Mouse (Mus musculus) gastrocnemius, postnatal 14 days (tissue): ENCODE results near the gene Polrmt. TPM values are rescaled to one million over a fixed set of nuclear protein-coding genes. Genes with fewer than 3 reads are reported as not detected.

Source experiments
- DNase-seq: peaks from one replicate; pipeline ENCODE4 v3.0.0; 2021; ENCODE audit warnings: mixed read lengths
- intact Hi-C: fragments of 180-260 bp; cut with DNase I; formaldehyde crosslinking; loops from one replicate; pipeline ENCODE4 v1.15.1; 2025; ENCODE audit warnings: low total_unique reads
- total RNA-seq, 2 experiments: library from RNA; stranded (reverse); gene quantifications; 2 replicates each; pipeline ENCODE4 v1.2.3; 2021

The Polrmt gene
- total RNA-seq, 2 experiments from 2014 or later, result 21.5 to 21.6 TPM

DNA sequence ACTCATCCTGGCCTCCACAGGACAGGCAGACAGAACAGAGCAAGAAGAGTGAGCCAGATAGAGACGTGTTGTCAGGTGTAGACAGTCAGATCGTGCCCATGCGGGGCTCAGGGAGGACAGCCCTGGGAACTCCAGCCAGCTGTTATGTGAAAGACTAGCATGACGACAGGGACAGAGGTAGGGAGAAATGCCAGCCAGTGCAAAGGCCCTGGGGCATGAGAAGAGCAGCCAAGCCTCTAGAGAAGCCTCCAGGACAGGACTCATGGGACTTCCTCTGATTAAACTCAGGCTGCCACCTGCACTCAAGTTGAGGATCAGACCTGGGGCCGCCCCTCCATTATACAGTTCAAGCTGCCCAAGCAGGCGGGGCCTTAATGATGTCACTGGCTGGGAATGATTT is 2.1 kb upstream of the Polrmt start:
- intact Hi-C loops, result no loop called here

DNA sequence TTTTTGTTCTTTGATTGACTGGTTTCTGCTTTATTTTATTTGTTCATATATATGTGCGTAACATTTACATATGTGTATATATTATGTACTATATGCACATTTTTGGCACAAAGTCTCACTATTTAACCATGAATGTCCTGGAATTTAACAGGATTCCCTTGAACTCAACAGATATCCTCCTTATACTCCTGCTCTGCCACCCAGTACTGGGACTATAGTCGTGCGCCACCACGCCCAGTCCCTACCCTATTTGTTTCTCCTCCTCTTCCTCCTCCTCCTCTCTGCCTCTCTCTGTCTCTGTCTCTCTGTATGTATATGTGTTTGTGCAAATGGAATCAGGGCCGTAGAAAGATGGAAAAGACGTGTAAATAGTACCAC is 382 bp upstream of the Polrmt start:
- intact Hi-C loops, result no loop called here
- no peak for DNase-seq

More for the DNA sequence above, 2.1 kb upstream of the Polrmt start:
- DNase-seq, result no peak

DNA sequence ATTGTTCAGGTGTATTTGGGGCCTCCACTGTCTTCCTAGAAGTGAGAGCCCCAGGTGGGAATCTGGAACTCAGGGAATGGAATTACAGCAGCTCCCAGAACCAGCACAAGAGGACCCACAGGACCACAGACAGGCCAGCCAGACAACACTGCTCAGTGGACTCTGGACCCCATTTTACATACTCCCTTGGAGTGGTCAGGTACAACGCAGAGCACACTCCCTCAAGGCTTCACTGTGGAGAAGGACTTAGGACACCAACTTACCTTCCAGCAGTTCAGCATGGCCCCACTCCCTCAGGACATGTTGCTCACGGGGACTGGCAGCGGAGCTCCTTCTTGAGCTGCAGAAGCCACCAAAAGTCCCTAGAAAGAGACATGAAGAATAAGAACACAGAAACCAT is 970 bp downstream of the Polrmt start:
- intact Hi-C loops, result no loop called here
- DNase-seq, result no peak

DNA sequence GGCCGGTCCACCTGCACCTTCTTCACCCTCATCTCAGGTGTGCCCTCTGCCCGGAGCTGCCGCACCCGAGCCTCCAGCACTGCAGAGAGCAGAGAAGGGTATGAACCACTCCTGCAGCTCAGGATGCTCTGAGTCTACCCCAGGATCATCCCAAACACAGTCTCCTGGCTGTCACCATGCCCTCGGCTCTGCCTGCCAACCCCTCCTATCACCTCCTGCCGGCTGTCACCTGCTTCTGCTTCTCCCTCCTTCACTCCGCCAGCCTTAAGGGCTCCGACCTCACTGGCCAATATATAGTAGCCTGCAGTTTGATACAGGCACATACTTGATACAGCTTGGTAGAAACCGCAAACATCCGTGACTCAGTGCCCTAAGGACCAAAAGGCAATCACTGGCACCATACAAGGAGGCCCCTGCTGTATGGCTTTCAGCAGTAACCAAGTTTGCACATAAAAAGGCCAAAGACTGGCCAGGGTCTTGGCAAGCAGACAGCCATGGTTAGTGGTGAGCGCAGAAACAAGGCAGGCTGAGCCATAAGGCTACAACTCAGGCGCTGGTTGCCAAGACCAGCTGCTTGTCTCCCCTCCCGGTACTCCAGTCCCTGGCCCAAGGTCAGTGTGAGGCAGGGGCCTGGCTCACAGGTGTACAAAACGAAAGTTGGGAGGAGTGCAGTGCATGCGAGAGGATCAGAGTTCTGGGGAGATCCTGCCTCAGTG is 2.6 kb downstream of the Polrmt start:
- no peak for DNase-seq
- intact Hi-C loops, result no loop called here

DNA sequence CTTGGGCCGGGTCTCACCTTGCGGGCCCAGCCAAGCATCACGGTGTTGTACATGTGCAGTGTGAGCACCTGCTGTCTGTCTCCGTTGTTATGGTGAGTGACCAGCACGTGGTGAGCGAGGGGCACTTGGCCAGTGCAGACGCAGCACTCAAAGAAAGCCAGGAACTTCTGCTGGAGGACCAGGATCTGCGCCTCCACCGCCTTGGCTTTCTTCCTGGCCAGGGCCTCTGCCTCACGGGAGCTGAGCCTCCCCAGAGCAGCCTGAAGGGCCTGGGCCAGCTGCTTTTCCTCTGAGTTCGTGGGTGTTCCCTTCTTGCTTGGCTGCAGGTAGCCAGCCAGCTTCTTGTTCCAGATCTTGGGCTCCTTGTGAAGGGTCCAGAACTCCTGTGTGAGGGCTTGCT is 3.2 kb downstream of the Polrmt start:
- intact Hi-C loops, result no loop called here

DNA sequence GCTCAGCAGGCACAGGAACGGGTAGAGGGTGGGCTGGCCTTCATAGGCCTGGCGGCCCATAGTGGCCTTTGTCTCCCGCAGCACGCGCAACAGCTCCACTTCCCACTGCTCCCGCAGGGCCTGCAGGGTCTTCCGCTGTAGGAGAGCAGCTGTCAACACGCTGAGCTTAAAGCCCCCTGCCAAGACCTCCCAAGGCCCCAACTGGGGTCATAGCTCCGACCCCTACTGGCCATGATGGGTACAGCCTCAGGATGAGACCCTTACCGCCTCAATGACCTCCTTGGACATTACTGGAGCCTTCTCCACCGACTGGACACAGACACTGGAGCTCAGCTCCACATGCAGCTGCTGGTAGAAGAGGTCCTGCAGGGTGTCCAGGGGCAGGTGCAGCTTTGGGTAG is 5.5 kb downstream of the Polrmt start:
- no peak for DNase-seq
- intact Hi-C loops, result no loop called here

More for the DNA sequence above, 3.2 kb downstream of the Polrmt start:
- no peak for DNase-seq

DNA sequence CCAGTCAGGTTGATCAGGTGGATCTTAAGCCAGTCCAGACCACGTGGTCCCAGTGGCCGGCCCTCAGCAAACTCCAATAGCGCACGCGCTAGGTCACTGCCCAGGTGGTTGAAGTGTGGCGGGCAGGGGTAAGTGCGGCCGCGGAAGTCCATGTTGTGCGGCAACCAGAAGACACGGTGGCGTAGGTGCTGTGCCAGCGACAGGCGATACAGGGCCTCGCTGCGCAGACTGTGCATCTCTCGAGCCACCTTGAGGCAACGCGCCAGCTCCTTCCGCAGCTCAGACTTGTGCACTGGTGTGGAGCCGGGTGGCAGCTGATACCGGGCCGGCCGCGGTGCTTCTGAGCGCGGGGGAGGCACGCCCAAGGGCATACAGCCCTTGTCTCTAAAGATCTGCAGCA is 7.1 kb downstream of the Polrmt start:
- intact Hi-C loops, result no loop called here
- DNase-seq, result no peak

DNA sequence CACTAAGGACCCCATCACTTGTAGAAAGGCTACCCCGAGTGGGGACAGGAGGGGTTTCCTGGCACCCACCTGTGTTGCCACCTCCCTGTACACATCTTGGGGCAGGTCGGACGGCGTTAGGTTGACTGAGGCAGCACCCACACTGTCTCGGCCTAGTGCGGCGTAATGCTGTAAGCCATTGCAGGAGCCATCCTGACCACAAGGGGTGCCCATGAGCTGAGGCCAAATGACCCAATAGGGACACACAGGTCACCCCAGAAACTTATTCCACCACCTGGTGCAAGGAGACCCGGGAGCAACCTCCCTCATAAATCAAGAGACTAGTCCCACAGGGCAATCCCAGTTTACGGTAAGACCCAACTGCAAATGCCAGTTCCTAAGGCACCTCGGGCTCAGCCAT is 8.1 kb downstream of the Polrmt start:
- DNase-seq, result no peak
- intact Hi-C loops, result no loop called here

DNA sequence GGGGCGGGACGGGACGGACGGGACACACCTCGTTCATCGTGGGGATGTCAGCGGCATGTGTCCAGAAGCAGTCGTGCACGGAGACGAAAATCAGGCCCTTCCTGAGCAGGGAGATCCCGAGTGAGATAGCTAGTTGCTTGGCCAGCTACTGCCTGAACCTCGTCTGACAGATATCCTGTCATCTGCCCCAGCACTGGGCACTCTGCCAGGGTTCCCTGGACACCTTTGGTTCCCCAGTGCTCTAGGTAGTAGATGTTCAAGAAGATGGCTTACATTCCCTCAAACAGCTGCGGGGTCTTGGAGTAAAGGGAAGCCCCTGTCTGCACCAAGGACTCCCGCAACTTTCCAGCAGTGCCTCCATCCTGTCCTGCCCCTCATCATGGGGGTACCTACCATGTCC is 9.7 kb downstream of the Polrmt start:
- intact Hi-C loops, result no loop called here
- no peak for DNase-seq

DNA sequence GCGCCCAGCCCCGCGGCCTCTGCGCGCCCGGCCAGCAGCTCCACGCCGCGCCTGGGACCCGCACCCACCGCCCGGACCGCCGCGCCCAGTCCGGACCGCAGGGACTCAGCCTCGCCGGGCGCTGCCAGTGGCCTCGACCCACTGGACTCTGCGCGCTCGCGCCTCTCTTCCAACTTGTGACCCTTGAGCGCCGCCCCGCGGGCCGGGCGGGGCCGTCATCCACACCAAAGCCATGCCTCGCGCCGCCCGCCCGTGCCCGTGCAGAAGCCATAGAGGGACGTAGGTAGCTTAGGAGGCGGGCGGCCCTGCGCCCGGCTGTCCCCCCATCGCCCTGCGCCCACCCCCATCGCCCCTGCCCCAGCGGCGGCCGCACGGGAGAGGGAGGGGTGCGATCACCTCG is 11.0 kb downstream of the Polrmt start:
- DNase-seq, result no peak
- intact Hi-C loops, result no loop called here

DNA sequence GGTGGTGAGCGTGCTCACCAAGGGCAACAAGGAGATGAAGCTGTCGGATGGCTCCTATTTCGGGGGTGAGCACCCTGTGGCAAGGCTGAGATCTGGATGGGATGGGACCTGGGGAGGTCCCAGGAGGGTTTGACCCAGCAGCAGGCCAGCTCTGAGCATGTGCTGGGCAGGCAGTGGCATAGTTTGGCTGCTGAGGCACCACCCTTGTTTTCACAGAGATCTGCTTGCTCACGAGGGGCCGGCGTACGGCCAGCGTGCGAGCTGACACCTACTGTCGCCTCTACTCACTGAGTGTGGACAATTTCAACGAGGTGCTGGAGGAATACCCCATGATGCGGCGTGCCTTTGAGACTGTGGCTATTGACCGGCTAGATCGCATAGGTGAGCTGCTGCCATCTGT is 12.5 kb downstream of the Polrmt start:
- DNase-seq, result no peak
- intact Hi-C loops, result no loop called here

DNA sequence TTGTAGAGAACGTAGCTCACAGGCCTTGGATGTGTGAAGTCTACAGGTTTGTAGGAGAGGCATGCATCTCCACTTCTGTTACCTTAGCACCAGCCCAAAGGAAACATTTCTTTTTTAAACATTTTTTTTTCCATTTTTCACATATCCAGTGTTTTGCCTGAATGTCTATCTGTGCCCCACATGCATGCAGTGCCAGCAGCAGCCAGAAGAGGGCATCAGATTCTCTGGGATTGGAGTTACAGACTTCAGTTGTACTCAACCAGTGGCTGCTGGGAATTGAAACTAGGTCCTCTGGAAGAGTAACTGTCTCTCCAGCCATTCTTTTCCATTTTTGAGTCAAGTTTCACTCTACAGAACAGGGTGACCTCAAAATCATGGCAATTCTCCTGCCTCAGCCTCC is 13.9 kb downstream of the Polrmt start:
- intact Hi-C loops, result no loop called here
- DNase-seq, result no peak

DNA sequence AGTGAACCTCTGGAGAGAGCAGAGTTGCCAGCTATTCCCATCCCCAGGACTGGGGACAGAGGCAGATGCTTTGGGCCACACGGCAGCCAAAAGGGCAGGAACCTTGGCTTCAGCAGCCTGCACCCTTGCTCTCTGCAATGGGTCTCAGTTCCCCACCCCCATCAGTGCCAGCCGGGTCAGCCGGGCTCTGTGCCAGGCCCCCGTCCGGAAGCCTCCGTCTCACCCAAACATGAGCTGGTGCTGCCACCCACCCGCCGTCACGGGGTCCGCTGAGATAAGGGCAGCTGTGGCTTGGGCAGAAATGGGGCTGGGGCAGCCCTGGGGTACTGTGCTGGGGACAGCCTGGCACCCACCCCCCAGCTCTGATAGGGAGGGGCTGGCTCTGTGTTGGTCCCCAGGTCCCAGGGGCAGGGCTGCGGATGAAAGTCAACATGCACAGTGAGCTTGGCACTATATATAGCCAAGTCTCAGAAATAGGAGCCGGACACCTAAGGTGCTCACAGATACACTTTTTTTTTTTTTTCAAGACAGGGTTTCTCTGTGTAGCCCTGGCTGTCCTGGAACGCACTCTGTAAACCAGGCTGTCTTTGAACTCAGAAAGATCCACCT is 16.9 kb downstream of the Polrmt start:
- intact Hi-C loops, result no loop called here
- DNase-seq, result peak; percentile 44

DNA sequence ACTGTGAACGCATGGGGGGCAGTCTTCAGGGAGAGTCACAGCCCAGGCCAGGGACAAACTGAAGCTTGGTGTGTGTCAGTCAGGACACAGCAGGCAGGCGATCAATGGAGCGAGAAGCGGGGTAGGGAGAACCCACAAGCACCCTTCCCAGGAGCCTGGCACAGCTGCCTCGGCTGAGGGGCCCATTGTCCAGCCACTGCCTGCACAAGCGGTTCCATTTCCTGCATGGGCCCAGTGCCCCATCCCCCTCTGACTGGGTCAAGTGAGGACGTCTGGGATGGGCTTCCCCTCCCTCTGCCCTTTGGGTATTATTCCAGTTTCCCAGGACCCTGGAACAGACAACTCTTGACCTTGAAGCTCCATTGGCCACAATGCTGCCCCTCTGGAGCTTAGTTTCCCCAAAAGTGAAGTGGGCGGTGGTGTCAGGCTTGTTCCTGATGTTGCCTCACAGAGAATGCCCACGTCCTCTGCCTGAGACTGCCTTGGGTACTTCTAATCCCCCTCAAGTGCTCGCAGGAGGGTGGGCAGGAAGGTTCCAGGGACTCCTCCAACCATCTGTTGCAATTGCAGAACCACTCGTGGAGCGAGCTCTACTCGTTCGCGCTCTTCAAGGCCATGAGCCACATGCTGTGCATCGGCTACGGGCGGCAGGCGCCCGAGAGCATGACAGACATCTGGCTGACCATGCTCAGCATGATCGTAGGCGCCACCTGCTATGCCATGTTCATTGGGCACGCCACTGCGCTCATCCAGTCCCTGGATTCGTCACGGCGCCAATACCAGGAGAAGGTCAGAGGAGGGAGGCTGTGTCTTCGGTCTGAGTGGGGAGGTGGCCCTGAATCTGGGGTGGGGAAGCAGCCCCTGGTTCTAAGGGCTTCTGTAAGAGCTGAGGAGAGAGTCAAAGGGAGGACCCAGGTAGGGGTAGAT is 17.8 kb downstream of the Polrmt start:
- no peak for DNase-seq
- intact Hi-C loops, result no loop called here

DNA sequence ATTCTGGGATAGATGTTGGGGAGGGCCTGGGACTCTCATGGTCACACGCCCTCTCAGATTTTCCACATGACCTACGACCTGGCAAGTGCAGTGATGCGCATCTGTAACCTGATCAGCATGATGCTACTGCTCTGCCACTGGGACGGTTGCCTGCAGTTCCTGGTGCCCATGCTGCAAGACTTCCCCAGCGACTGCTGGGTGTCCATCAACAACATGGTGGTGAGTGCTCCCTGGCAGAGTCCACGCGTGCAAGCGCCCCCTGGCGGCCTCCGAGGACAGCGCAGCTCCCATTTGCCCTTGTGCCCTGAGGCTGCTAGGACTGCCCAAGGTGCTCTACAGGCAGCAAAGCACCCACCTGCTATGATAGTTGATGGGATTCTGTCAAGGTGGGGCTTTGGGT is 20.3 kb downstream of the Polrmt start:
- DNase-seq, result peak; percentile 59
- intact Hi-C loops, result no loop called here

DNA sequence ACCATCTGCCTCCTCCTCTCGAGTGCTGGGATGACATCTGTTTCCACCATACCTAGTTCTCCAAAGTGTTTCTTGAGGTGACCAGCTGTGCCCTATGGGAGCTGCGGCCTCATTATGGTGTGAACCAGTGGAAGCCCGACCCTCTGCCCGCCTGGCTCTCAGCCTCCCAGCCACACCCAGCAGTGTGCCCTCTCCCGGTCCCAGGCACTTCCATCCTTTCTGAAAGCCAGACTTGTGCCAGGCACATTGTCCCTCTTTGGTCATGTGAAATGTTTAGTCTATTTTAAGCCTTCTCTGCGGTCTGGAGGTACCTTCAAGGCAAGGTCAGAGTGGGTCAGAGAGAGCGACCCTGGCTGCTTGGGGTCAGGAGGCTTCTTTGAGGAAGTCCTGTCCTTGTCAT is 22.7 kb downstream of the Polrmt start:
- intact Hi-C loops, result no loop called here
- DNase-seq, result no peak

DNA sequence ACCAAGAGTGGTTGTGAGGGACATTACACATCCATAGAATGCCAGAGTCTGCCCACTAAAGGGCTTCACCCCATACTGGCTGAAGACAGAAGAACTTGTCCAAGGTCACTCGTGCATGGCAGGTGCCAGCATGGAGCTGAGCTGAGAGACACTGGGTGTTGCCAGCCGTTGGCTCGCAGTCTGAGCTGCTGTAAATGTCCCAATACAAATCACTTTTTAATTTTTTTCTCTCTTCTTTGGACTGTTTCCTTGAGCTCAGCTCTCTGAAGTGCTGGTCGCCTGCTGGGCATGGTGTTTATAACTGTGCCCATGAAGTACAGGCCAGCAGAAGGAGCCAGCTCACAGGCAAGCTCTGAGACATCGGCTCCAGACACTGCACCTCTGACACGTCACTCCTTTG is 23.3 kb downstream of the Polrmt start:
- intact Hi-C loops, result no loop called here
- DNase-seq, result no peak

DNA sequence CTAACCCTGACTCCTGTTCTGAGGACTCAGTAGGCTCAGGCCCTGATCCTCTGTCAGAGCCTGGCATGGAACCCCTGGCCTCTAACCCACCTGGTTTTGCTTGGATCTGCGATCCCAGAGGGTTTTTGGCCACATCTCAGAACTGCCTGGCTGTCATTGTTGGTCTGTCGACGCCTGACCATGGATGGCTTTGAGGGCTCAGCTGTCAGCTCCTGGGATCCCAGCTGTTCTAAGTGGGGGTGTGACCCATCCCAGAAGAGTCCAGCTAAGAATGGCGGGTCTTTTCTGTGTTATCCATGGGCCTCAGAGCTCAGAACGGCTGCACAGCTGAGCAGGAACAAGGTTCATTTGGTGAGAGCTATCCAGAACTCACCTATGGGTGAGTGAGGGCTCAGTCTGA is 25.3 kb downstream of the Polrmt start:
- DNase-seq, result no peak
- intact Hi-C loops, result no loop called here

DNA sequence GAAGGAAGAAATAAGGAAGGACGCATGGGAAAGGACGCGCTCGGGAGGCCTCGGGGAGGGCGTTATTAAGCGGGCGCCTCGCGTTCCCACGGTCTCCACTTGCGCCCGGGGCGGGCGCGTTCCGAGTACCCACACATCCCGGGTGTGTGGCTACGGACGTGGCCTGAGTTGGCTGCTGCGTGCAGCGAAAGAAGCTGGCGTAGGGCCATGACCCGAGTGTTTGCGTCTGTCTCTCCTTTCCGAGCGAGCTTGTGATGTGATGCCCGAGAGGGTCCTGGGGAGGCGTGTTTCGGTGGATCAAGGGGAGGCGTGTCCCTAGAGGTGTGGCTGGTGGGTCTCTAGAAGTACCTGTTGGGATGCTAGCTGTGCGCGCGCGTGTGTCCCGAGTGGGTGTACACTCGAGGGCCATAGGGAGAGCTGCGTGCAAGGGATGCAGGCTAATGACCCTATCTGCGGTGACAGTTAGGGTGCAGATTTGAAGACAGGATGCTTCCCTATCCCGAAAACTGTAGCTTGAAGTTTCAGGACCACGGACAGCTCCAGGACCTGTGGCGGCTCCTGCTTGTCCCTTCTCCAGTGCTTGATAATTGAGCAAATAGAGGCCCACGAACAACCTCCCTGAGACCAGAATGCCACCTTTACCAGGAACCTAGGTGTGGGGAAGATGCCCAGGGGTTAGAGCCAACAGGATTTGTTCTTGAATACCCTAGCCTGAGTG is 28.6 kb downstream of the Polrmt start:
- DNase-seq, result peak; percentile 77

DNA sequence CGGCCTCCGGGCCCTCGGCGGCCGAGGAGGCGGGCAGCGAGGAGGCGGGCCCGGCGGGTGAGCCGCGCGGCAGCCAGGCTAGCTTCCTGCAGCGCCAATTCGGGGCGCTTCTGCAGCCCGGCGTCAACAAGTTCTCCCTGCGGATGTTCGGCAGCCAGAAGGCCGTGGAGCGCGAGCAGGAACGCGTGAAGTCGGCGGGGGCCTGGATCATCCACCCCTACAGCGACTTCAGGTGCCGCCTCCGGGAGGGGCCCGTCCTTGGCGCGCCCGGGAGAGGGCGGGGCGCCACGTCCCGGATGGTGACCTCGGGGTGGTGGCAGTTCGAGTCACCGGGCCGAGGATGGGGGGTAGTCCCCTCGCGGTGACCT is 29.4 kb downstream of the Polrmt start:
- DNase-seq, result no peak
- intact Hi-C loops, result no loop called here

More for the DNA sequence above, 28.6 kb downstream of the Polrmt start:
- intact Hi-C loops, result no loop called here
